Mouse (Mus musculus) midbrain, embryonic 11.5 days (tissue): Measurements from ENCODE around the gene Il1r2. TPM values are rescaled to one million over a fixed set of nuclear protein-coding genes. Genes with fewer than 3 reads are reported as not detected.

Source experiments
- ATAC-seq: fragments of 200-750 bp; cut with Nextera tagmentation; 2 replicates; pipeline ENCODE4 v1.8.0; 2017; ENCODE audit warnings: moderate TSS enrichment, moderate library complexity; ENCODE audit not compliant: low FRiP score
- DNase-seq: peaks from one replicate; pipeline ENCODE4 v3.0.0; 2015; ENCODE audit warnings: low spot score; ENCODE audit errors: missing footprints
- H3K27ac ChIP-seq: fragments of 300-500 bp; sonication (generic); 2 replicates; pipeline ENCODE4 v1.5.1; 2014; ENCODE audit warnings: low read depth, low read length
- H3K27me3 ChIP-seq: fragments of 300-500 bp; sonication (generic); 2 replicates; pipeline ENCODE4 v1.6.1; 2014; ENCODE audit warnings: mild to moderate bottlenecking, low read length, moderate library complexity, mixed read lengths; ENCODE audit not compliant: control insufficient read depth, insufficient read depth
- H3K36me3 ChIP-seq: fragments of 300-500 bp; sonication (generic); 2 replicates; pipeline ENCODE4 v1.6.1; 2014; ENCODE audit warnings: mild to moderate bottlenecking, low read length, moderate library complexity, mixed read lengths; ENCODE audit not compliant: control insufficient read depth, insufficient read depth
- H3K4me1 ChIP-seq: fragments of 300-500 bp; sonication (generic); 2 replicates; pipeline ENCODE4 v1.6.1; 2014; ENCODE audit warnings: low read length; ENCODE audit not compliant: control insufficient read depth, insufficient read depth
- H3K4me2 ChIP-seq: fragments of 300-500 bp; sonication (generic); 2 replicates; pipeline ENCODE4 v1.6.1; 2014; ENCODE audit warnings: mild to moderate bottlenecking, moderate library complexity
- H3K4me3 ChIP-seq: fragments of 300-500 bp; sonication (generic); 2 replicates; pipeline ENCODE4 v1.5.1; 2014; ENCODE audit warnings: low read depth, low read length
- H3K9ac ChIP-seq: fragments of 300-500 bp; sonication (generic); 2 replicates; pipeline ENCODE4 v1.6.1; 2014; ENCODE audit warnings: low read length
- H3K9me3 ChIP-seq: fragments of 300-500 bp; sonication (generic); 2 replicates; pipeline ENCODE4 v1.6.1; 2016; ENCODE audit warnings: low read length; ENCODE audit not compliant: control insufficient read depth
- WGBS: fragments of 180-500 bp; shearing (Covaris S2); extraction: QIAGEN DNeasy Blood & Tissue Kit; methylation state at CpG from one replicate; pipeline ENCODE4 v1.1.7; 2014; 5-methylcytosine and 5-hydroxymethylcytosine counted together
- polyA plus RNA-seq: library from polyadenylated mRNA; unstranded; fragments of >200 nt; fragmentation: Nextera tagmentation; extraction: Ambion mirVana; gene quantifications from 2 replicates; pipeline ENCODE4 v1.2.1, GENCODE M21; 2014

Gene Il1r2
- 0.15 and 0.27 TPM in 2 replicates for polyA plus RNA-seq

DNA sequence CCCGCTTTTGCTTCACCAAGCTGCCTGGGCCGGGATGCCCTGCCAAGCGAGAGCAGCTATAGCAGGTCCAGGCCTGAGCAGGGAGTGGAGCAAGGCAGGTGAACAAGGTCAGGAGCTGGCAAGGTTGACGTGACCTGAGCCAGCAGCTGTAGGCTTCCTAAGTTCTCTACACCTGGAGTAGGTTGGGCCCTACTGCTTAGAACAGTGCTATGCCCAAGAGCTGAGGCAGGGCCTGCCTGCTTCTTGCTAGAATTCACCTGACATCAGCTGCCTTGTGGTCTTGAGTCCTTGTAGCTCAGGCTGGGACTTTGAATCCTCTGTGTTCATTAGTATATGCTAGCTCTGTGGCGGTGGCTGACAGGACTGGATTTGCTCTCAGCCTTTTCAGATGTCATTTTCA is at the start of gene Il1r2:
Il1r2 (plus strand) TSS at position 301 of the 400 bp plus-strand sequence.
- ATAC-seq (no peak), DNase-seq (no peak)
- Histone ChIP-seq H3K27me3 (no peaks in the 10 kb centered on the region), H3K4me3 (no peak within 1 kb of the TSS), H3K9me3 (no peaks in the 10 kb centered on the region), H3K4me1 (0 out of 2 replicates have a peak, but pooled peaks cover 3% of the 10 kb centered on the region), H3K27ac (no peak within 1 kb of the TSS), H3K36me3 (no peaks in the 10 kb centered on the region), H3K4me2 (no peak within 1 kb of the TSS), H3K9ac (no peak within 1 kb of the TSS)
- 89% methylated on average over 5 of the region's 5 CpGs for WGBS

DNA sequence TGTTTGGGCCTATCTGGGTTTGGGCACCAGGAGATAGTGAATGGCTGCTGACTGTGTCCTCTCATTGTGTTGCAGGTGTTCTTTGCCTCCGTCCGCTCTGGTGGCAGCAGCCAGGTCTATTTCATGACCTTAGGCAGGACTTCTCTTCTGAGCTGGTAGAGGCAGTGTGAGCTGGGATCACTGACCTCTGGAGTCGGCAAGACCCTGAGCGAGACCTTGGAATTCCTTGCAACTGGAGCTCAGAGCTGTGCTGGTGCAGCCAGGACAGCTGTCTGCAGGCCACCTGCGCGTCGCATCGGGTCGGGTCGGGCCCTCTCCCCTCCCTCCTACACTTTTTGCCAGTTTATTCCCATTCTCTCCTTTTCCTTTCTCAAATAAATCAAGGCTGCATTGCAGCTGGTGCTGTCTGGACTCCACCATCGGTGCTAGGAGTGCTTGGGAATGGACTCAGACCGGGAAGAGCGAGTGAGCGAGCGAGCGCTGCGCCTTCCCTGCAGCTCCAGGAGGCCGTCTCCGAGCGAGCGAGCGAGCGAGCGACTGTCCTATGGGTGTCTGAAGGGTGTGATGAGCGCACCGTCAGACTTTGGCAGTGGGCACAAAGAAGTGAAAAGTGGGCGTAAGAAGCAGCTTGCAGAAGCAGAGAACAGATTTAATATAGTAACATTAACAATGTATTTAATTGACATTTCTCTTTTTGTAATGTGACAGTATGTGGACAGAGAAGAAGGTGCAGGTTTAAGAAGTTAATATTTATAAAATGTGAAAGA is 49.1 kb upstream of the Il1r2 start:
- Histone ChIP-seq H3K4me3 (no peak overlapping the region), H3K4me1 (no peaks in the 10 kb centered on the region), H3K9ac (no peak overlapping the region), H3K27ac (no peak overlapping the region), H3K9me3 (no peaks in the 10 kb centered on the region), H3K36me3 (peaks cover 23% of the 10 kb centered on the region), H3K27me3 (no peaks in the 10 kb centered on the region), H3K4me2 (no peak overlapping the region)
- no peak for DNase-seq
- ATAC-seq, result no peak
- 95% methylated on average over 27 of the region's 27 CpGs for WGBS

DNA sequence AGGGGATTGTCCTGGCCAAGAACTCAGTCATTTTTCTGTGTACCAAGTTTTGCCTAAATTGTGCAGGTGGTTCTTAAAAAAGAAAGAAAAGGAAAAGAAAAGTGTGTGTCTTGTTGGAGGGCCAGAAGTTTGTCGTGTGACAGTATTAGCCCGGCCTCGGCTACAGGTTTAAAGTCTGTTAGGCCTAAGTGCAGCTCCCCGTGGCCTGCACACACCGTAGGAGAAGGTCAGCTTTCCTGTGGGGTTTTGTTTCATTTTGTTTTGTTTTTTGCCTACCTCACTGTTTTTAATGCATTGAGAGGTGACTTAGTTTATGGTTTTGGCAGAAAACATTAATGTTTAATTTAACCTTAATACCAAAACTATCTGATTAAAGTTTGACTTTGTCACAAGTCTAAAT is 48.5 kb upstream of the Il1r2 start:
- Histone ChIP-seq H3K27ac (no peak overlapping the region), H3K9me3 (no peaks in the 10 kb centered on the region), H3K4me2 (no peak overlapping the region), H3K27me3 (no peaks in the 10 kb centered on the region), H3K9ac (no peak overlapping the region), H3K4me3 (no peak overlapping the region), H3K36me3 (peaks cover 23% of the 10 kb centered on the region), H3K4me1 (no peaks in the 10 kb centered on the region)
- WGBS, result 89% methylated on average over 5 of the region's 5 CpGs
- DNase-seq (no peak), ATAC-seq (no peak)

DNA sequence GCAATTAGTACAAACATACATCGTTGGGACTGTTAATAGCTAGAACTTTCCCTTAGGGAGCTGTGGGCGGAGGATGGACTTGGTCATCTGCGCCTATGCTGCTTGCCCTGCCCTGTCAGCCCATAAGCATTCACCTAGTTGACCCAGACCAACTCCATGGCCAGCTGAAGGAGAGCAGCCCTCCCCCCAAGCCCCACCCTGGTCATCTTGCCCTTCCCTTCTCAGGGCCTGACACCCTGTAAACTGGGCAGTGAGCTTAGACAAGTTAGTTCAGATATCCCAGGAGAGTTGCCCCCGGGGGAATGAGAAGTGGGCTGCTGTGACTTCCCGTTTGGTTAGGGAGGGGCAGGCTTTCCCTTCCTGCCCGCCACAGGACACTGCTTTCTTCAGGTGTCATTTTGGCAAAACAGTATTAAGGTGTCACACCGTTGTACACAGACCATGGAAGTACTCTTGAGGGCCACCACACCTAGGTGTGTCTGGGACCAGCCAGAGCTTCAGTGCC is 46.7 kb upstream of the Il1r2 start:
- 0 out of 2 replicates have a peak, but pooled peaks have one; percentile 22 for ATAC-seq
- DNase-seq, result no peak
- WGBS, result 87% methylated on average over 7 of the region's 7 CpGs

DNA sequence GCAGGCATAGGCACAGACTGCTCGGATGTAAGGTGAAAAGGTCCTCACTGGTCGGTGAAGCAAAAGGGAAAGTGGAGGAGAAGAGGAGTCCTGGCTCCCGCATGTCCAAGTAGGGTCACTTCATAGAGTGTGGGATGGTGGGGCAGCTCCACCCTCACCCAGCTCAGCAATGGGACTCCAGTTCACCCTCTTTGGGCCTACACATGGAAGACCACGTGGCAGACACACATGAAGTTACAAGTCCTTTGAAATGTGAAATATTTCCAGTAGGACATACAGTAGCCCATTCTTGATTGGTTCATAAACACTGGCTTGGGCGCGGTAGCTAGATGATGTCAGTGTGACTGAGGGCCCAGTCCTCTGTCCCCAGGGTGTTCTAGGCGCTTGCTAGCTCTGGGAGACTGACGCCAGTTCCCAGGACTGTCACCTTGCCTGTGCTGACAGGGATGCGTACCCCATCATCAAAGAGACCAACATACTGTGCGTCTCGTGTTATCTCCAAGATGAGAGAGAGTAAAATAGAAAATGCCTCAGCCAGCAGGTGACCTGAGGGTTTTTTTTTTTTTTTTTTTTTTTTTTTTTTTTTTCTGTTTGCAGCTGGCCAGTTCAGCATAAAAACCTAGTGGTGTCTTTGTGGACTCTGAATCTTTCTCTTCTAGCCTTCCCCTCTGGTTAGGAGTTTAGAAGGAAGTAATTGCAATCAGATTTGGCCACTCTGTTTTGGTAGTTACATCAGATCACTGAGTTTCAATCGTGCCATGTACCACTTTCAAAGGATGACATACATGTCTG is 45.5 kb upstream of the Il1r2 start:
- WGBS, result 86% methylated on average over 12 of the region's 12 CpGs
- Histone ChIP-seq H3K4me1 (no peaks in the 10 kb centered on the region), H3K4me2 (no peak overlapping the region), H3K9me3 (no peaks in the 10 kb centered on the region), H3K9ac (no peak overlapping the region), H3K27ac (no peak overlapping the region), H3K36me3 (peaks cover 16% of the 10 kb centered on the region), H3K4me3 (no peak overlapping the region), H3K27me3 (no peaks in the 10 kb centered on the region)
- DNase-seq (no peak), ATAC-seq (no peak)

More for the DNA sequence above, 46.7 kb upstream of the Il1r2 start:
- no peak overlapping the region for H3K27ac ChIP-seq
- peaks cover 22% of the 10 kb centered on the region for H3K36me3 ChIP-seq
- no peak overlapping the region for H3K4me2 ChIP-seq
- no peaks in the 10 kb centered on the region for H3K9me3 ChIP-seq
- no peaks in the 10 kb centered on the region for H3K4me1 ChIP-seq
- H3K4me3 ChIP-seq, result no peak overlapping the region
- no peaks in the 10 kb centered on the region for H3K27me3 ChIP-seq
- no peak overlapping the region for H3K9ac ChIP-seq

DNA sequence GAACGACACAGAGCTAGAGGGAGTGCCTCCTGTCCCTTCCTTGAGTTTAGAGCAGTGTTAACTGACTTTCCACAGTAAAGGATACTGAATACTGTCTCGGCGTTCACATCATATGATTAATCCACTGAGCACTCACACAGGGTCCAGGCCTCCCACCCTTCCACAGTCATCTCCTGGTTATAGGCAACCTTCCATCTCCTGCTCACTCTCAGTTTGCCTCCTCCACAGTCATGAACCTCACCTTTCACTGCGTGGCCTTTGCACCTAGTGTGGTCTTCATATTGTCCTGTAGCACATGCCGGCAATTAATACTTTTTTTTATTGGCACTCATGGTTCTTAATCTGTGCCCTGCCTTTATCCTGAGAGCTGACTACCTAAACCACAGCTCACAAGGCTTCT is 44.3 kb upstream of the Il1r2 start:
- H3K27me3 ChIP-seq, result no peaks in the 10 kb centered on the region
- no peaks in the 10 kb centered on the region for H3K9me3 ChIP-seq
- WGBS, result 93% methylated on average over 5 of the region's 5 CpGs
- H3K9ac ChIP-seq, result no peak overlapping the region
- H3K36me3 ChIP-seq, result peaks cover 9% of the 10 kb centered on the region
- no peak overlapping the region for H3K27ac ChIP-seq
- no peak for DNase-seq
- no peak overlapping the region for H3K4me3 ChIP-seq
- ATAC-seq, result no peak
- H3K4me2 ChIP-seq, result no peak overlapping the region
- H3K4me1 ChIP-seq, result no peaks in the 10 kb centered on the region

DNA sequence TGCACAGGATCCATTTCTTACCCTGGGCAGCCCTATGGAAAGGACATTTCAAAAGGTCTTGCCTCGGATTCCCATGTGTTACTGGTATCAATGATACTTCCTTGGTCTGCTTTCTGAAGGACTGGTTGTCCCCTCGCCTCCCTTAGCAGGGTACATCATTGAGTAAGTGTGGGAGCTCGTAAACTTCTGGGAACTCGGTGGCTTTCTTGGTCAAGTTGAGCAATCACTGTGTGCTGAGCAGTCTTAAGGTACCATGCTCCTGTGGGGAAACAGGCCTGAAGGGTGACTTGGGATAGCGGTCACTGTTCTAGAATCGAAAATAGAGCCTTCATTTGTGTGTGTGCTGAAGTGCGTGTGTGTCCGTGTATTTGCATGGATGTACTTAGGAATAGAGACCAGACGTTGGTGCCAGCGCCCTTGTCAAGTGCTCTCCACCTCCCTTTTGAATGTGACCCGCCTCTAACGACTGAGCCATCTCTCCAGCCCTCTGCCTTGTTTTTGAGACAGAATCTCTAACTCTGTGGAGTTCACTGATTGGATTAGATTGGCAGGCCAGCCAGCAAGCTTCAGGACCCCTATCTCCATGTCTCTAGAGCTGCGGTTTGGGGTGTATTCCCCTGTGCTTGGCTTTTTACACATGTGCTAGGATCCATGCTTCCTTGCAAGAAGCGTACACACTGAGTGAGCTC is 43.4 kb upstream of the Il1r2 start:
- Histone ChIP-seq H3K4me3 (no peak overlapping the region), H3K27me3 (no peaks in the 10 kb centered on the region), H3K9ac (no peak overlapping the region), H3K4me1 (no peaks in the 10 kb centered on the region), H3K4me2 (no peak overlapping the region), H3K36me3 (peaks cover 5% of the 10 kb centered on the region), H3K27ac (no peak overlapping the region), H3K9me3 (no peaks in the 10 kb centered on the region)
- no peak for ATAC-seq
- no peak for DNase-seq
- 87% methylated on average over 14 of the region's 14 CpGs for WGBS

DNA sequence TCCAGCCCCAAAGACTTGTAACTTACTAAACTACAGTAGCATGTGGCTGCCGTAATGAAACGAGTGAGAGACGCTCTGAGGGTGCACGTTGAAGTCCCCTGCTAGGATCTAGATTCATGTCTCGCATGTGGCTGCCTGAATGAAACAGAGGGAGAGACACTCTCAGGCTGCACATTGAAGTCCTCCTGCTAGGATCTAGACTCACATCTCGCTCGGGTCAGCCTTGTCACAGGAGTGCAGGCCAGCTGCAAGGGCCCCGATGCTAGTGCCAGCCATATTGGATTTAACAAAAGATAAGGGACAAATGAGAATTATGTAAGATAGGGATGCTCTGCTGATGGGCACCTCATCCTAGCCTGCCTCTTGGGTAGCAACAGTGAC is 42.9 kb upstream of the Il1r2 start:
- WGBS, result 93% methylated on average over 8 of the region's 8 CpGs
- Histone ChIP-seq H3K27me3 (no peaks in the 10 kb centered on the region), H3K36me3 (peaks cover 5% of the 10 kb centered on the region; the same call in 1 of the 2 replicates), H3K9me3 (no peaks in the 10 kb centered on the region), H3K4me3 (no peak overlapping the region), H3K27ac (no peak overlapping the region), H3K4me2 (no peak overlapping the region), H3K4me1 (no peaks in the 10 kb centered on the region), H3K9ac (no peak overlapping the region)
- no peak for ATAC-seq
- DNase-seq, result no peak
